Mouse (Mus musculus): ENCODE measurements around the gene BC005537. TPM values are rescaled to one million over a fixed set of nuclear protein-coding genes. Genes with fewer than 3 reads are reported as not detected.
"Not testable (repeated sequence)": the region's sequence is repeated elsewhere in the genome, so short reads cannot be mapped to it uniquely, and the experiment has no call there.

Gene BC005537
- total RNA-seq, 2 experiments from 2014 or later, result 162 to 176 TPM

DNA sequence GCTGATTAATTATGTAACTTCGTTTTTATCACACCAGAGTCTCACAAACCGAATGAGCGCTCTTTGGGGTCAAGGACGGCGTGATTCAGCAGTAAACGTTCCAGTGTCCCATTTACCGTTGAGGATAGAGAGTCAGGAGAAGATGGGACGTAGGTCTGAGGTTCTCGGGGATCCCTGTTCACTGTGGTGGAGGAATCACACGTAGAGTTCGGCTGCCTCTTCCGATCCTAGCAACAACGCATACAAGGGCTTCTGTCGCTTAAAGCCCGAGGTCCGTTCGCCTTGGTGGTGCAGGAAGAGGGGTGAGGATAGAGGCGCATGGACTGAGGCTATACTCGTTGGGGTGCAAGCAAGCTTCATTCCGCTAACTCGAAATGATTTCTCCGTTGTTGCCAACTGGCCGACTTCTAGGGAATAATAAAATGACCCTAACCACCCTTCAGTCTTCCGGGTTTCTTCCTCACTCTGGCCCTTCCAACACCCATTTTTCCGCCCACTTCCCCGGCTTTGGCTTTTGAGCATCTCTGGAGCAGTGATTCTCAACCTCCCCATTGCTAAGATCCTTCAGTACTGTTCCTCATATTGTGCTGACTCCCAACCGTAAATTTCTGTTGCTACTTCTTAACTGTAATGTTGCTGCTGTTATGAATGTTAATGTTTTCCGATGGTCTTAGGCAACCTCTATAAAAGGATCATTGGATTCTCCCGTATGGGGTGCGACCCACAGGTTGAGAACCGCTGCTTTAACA lies 1.4 kb upstream of the BC005537 start:
- peak; percentile 28 to 51 for DNase-seq

DNA sequence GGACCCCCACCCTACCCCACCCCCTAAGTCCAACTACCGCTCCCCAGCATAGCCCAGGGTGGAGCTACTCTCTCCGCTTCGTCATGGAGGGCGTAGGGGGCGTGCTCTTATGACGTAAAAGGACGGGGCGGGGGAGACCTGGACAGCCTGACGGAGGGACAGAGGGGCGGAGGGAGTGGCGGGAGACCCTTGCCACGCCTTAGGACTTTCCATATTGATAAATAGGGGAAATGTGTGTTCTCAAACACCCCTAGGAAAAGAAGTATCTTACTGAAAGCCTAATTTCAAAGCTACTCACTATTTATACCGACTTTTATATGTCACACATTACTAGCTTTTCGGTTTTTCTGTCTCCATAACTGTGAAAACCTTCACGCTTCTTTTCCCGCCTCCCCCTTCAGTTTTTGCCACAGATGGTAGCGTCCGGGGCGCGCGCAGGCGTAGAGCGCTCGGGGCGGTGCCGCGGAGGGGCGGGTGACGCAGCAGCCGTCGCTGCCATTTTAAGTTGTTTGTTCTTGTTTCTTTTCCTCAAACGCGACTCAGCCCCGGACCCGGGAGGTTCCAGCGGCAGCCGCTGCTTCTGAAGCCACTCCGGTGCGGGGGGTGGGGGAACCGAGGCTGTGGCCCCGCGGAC lies 666 bp upstream of the BC005537 start:
- peak; percentile 96 to 97 for DNase-seq

GRCm38 (mm10) chr13:24802131-24802691 lies 754 bp downstream of the BC005537 start:
- peak; percentile 20 to 35 for DNase-seq

DNA sequence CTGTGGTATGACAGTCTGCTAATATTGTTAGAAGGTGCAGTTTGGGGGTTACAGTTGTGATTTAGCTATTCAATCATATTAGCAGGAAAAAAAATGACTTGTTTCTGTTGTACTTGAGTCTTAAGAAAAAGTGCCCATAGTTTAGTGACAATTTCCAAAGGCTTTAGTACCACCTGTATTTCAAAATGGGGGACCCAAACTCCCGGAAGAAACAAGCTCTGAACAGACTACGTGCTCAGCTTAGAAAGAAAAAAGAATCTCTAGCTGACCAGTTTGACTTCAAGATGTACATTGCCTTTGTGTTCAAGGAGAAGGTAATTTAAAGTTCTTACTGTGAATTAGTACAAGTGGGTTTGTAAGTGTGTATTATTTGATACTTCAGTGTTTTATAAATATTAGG lies 1.7 kb downstream of the BC005537 start:
- DNase-seq, result no peak

DNA sequence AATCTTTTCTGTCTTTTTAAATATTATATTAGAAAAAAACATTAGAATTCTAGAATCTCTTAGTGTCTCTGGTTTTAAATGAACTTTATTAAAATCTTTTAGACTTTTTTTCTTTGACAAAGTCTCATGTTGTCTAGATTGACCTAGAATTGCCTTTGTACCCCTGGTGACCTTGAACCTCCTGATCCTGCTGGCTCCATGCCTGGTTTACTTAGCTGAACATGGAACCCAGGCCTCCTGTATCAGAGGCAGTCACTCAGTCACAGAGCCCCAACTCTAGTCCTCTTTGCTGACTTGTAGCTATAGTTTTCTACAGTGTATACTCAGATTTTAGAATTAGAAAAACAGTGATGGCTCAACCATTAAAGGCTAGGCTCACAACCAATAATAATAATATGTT lies 4.6 kb downstream of the BC005537 start:
- no peak for DNase-seq

DNA sequence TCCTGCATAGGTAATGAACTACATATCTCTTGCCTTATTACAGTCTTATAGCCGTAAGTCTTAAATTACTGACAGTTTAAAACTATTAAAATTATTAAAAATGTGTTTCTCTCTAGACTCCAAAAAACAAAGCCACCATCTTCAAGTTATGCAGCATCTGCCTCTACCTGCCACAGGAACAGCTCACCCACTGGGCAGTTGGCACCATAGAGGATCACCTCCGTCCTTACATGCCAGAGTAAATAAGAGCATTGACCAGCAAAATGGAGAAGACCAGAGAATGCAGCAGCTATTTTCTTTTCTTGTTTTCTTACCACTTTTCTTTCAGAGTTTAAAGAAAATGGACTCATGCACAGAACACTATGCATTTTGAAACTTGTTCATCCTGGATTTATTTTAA lies 11.1 kb downstream of the BC005537 start:
- no peak for DNase-seq

- no peak for DNase-seq
Observed at GRCm38 (mm10) chr13:24814616-24815015, 13.2 kb downstream of the BC005537 start.

GRCm38 (mm10) chr13:24816125-24817092 lies 15.0 kb downstream of the BC005537 start:
- DNase-seq, result no peak

DNA sequence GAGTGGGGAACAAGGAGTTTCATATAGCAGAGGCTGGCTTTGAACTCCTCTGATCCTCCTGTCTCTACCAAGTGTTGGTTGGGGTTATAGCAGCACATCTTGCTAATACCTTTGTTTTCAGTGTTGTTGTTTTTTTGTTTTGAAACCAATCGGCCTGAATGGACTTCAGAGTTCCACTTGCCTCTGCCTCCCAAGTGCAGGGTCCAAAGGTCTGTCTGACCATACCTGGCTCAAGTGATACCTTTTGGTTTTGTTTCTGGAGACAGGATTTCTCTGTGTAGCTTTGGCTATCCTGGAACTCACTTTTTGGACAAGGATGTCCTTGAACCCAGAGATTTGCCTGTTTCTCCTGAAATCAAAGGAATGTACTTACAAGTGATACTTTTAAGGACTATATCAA lies 18.5 kb downstream of the BC005537 start:
- DNase-seq, result no peak

DNA sequence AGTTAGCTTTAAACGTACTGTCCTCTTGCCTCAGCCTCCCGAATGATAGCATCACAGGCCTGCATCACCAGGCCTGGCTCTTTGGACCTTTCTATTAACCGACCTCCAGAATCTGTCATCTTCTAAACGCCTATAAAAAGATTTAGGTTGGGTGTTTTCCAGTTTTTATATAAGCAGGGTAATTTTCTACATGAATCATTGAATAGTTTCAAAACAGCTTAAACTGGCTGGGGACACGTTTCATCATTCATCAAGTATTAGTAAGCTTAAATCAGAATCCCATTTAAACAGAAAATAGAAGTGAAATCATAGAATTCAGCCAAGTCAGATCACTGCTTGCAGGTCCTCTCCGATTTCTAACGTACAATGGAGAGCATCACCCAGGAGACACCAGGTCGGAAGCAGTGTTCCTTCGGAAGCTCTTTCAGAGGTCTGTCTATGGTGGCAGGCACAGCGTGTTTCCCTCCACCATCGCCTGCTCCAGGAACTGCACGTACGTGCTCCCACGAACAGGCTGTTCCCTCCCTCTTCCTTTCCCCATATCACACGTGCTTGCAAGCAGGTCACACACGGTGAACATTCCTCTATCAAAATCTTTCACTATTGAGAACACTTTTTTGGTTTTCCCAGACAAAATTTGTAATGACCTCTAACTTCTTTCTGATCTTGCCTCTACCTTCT lies 21.3 kb downstream of the BC005537 start:
- DNase-seq, result peak; percentile 70 to 71

DNA sequence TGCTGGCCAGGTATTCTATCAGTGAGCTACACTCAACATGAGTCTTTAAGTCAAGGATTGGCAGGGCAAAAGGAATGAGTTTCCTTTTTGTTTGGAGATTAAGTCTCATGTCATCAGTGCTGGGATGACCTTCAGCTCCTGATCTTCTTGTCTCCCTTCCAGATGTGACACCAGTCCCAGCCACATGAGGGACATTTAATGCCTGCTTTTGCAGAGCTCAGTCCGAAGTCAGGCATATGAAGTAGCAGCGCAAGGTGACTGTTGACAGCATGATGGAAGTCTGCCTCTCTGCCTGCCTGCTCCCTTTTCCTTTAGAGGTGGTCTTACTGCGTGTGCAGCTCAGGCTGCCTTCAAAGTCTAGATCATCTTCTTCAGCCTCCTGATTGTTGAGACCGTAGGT lies 23.2 kb downstream of the BC005537 start:
- DNase-seq, result no peak

GRCm38 (mm10) chr13:24825587-24825986 lies 24.1 kb downstream of the BC005537 start:
- DNase-seq, result no peak

DNA sequence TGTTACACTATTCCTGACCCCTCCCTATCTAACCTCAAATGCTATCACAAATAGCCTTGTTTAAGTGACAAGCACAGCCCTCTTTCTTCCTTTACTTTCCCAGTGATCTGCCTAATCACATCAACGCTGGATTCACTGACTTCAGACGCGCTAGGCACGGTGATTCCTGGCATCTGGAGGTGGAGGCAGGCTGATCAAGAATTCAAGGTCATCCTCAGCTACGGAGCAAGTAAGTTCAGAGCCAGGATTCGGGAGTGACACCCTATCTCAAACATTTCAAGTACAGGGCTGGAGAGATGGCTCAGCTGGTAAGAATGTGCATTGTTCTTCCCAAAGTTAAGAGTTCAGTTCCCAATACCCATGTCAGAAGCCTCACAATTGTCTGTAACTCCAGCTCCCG lies 24.7 kb downstream of the BC005537 start:
- no peak for DNase-seq

DNA sequence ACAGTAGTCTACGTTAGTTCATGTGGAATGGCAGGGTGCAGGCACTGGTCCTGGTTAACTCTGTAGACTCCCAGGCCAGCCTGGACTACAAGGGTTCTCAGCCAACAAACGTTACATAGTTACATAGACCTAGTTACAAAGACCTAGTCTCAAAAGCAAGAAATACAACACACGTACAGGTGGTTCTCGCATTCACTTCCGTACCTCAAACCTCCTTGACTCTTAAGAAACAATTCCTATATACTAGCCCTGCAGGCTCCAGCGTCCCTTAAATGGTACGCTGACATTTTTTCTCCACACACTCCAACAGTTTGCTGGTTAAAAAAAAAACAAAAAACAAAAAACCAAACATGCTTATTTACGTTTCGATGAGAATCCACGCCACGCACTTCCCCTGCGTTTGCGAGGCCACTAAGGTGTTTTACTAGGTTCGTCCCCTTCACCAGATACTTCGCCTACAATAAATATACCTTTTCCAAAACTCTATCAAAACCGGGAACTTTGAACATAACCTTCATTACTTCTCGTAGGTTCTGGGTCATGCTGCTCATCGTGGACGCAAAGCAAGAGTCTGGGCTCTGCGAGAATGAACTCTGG lies 29.4 kb downstream of the BC005537 start:
- no peak for DNase-seq

GRCm38 (mm10) chr13:24831353-24832130 lies 30.1 kb downstream of the BC005537 start, which contains the start of the genes Acot13 and Tdp2:
Gene Acot13, minus strand, starts transcription at chr13:24831540.
Gene Tdp2, plus strand, starts transcription at chr13:24831679.
- peak; percentile 92 to 93 for DNase-seq

- no peak for DNase-seq
Observed at GRCm38 (mm10) chr13:24832131-24832810, 30.8 kb downstream of the BC005537 start.

- no peak for DNase-seq
Observed at GRCm38 (mm10) chr13:24832811-24833155, 31.3 kb downstream of the BC005537 start.

DNA sequence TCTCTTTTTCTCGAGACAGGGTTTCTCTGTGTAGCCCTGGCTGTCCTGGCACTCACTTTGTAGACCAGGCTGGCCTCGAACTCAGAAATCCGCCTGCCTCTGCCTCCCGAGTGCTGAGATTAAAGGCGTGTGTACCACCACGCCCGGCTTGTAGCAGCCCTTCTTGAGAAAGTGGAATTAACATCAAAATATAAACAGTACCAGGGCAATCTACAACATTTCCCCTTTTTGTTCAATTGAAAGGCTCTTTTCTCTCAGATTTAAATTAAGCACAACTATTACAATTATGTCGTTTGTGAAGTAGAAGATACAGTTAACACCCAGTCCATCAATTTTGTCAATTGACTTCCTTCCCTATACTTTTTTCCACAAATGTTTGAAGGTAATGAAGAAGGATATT lies 36.3 kb downstream of the BC005537 start:
- DNase-seq, result not testable (repeated sequence)

GRCm38 (mm10) chr13:24839831-24840230 lies 38.4 kb downstream of the BC005537 start:
- no peak for DNase-seq

DNA sequence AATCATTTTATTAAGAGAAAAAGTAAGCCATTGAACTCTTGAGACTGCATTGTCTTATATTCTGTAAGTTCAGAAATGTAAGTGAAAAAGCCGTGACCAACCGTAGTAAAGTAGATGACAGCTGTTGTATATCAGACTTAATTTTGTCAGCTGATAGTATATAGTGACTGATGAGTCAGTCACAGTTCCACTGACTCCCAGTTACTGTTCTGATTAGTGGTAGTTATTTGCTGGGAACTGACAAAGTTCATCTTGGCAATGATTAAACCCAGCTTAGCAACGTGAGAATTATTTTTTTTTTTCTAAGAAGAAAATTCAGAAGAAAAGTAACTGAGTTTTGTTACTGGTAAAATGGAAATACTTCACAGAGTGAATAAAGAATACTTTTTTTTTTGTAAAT lies 40.2 kb downstream of the BC005537 start:
- DNase-seq, result no peak
